Mouse (Mus musculus) limb, embryonic 12.5 days (tissue): ENCODE measurements around the gene Ciapin1. TPM values are rescaled to one million over a fixed set of nuclear protein-coding genes. Genes with fewer than 3 reads are reported as not detected.

ENCODE experiments used
- ATAC-seq: fragments of 200-750 bp; cut with Nextera tagmentation; 2 replicates; pipeline ENCODE4 v1.8.0; 2017; ENCODE audit warnings: low read depth, moderate TSS enrichment; ENCODE audit not compliant: insufficient number of reproducible peaks, insufficient read depth, low FRiP score, low TSS enrichment
- H3K27ac ChIP-seq: fragments of 300-500 bp; sonication (generic); 2 replicates; pipeline ENCODE4 v1.5.1; 2016; ENCODE audit warnings: mild to moderate bottlenecking, moderate library complexity
- H3K27me3 ChIP-seq: fragments of 300-500 bp; sonication (generic); 2 replicates; pipeline ENCODE4 v1.6.1; 2016; ENCODE audit warnings: mild to moderate bottlenecking, moderate library complexity
- H3K36me3 ChIP-seq: fragments of 300-500 bp; sonication (generic); 2 replicates; pipeline ENCODE4 v1.6.1; 2016; ENCODE audit warnings: mild to moderate bottlenecking, moderate library complexity
- H3K4me1 ChIP-seq: fragments of 300-500 bp; sonication (generic); replicated peaks from 2 replicates; pipeline ENCODE4 v1.6.1; 2016
- H3K4me2 ChIP-seq: fragments of 300-500 bp; sonication (generic); 2 replicates; pipeline ENCODE4 v1.6.1; 2016; ENCODE audit warnings: mild to moderate bottlenecking, moderate library complexity
- H3K4me3 ChIP-seq: fragments of 300-500 bp; sonication (generic); replicated peaks from 2 replicates; pipeline ENCODE4 v1.5.1; 2016; ENCODE audit warnings: mild to moderate bottlenecking
- H3K9ac ChIP-seq: fragments of 300-500 bp; sonication (generic); replicated peaks from 2 replicates; pipeline ENCODE4 v1.6.1; 2016; ENCODE audit warnings: mild to moderate bottlenecking, moderate library complexity
- H3K9me3 ChIP-seq: fragments of 300-500 bp; sonication (generic); 2 replicates; pipeline ENCODE4 v1.6.1; 2016; ENCODE audit warnings: mild to moderate bottlenecking, moderate library complexity
- WGBS: fragments of 180-500 bp; shearing (Covaris S2); methylation state at CpG from one replicate; pipeline ENCODE4 v1.1.7; 2016; 5-methylcytosine and 5-hydroxymethylcytosine counted together
- polyA plus RNA-seq: library from polyadenylated mRNA; unstranded; fragments of >200 nt; fragmentation: Nextera tagmentation; extraction: Ambion mirVana; gene quantifications from 2 replicates; pipeline ENCODE4 v1.2.1, GENCODE M21; 2016

Ciapin1 gene
- polyA plus RNA-seq, 1 experiment from 2014 or later: 156 TPM

DNA sequence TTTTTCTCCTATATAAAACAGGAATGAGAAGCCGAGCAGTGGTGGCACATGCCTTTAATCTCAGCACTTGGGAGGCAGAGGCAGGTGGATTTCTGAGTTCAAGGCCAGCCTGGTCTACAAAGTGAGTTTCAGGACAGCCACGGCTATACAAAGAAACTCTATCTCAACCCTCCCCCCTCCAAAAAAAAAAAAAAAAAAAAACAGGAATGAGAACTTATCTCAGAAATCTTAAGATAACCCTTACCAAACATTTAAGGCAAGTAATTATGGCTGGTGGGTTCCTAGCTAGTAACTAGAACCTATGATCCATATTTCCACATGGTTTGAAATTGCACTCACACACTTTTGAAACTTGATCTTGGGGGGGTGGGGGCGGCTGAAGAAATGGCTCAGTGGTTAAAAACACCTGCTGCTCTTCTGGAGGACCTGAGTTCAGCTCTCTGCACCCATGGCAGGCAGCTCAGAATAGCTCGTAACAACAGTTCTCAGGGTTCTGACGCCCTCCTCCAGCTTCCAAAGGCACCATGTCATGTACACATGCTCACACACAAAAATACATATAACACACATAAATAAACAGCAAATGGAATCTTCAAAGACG, 52.1 kb downstream of the Ciapin1 start:
- Histone ChIP-seq H3K27ac (no peak overlapping the region), H3K27me3 (0 out of 2 replicates have a peak, but pooled peaks cover 2% of the 10 kb centered on the region), H3K4me3 (no peak overlapping the region), H3K36me3 (no peaks in the 10 kb centered on the region), H3K4me1 (peaks cover 27% of the 10 kb centered on the region), H3K9ac (no peak overlapping the region), H3K9me3 (no peaks in the 10 kb centered on the region), H3K4me2 (no peak overlapping the region)
- WGBS: 67% methylated on average over 6 of the region's 6 CpGs
- ATAC-seq: no peak

- H3K36me3 ChIP-seq: no peaks in the 10 kb centered on the region
- no peak overlapping the region for H3K9ac ChIP-seq
- peaks cover 28% of the 10 kb centered on the region for H3K4me1 ChIP-seq
- ATAC-seq: no peak
- no peak overlapping the region for H3K27ac ChIP-seq
- no peaks in the 10 kb centered on the region for H3K9me3 ChIP-seq
- WGBS: 62% methylated on average over 12 of the region's 12 CpGs
- no peak overlapping the region for H3K4me3 ChIP-seq
- no peak overlapping the region for H3K4me2 ChIP-seq
- 0 out of 2 replicates have a peak, but pooled peaks cover 6% of the 10 kb centered on the region for H3K27me3 ChIP-seq
Observed at GRCm38 (mm10) chr8:94785247-94785985, 52.7 kb downstream of the Ciapin1 start.

GRCm38 (mm10) chr8:94783890-94784289, 54.3 kb downstream of the Ciapin1 start:
- no peak for ATAC-seq
- Histone ChIP-seq H3K4me2 (no peak overlapping the region), H3K36me3 (no peaks in the 10 kb centered on the region), H3K4me1 (peaks cover 28% of the 10 kb centered on the region), H3K9me3 (no peaks in the 10 kb centered on the region), H3K27me3 (0 out of 2 replicates have a peak, but pooled peaks cover 6% of the 10 kb centered on the region), H3K4me3 (no peak overlapping the region), H3K27ac (no peak overlapping the region), H3K9ac (no peak overlapping the region)
- 67% methylated on average over 4 of the region's 4 CpGs for WGBS

GRCm38 (mm10) chr8:94781838-94782235, 56.3 kb downstream of the Ciapin1 start:
- Histone ChIP-seq H3K9me3 (no peaks in the 10 kb centered on the region), H3K4me3 (no peak overlapping the region), H3K27ac (no peak overlapping the region), H3K36me3 (no peaks in the 10 kb centered on the region), H3K4me1 (peaks cover 28% of the 10 kb centered on the region), H3K27me3 (0 out of 2 replicates have a peak, but pooled peaks cover 6% of the 10 kb centered on the region), H3K9ac (no peak overlapping the region), H3K4me2 (peak overlapping the region; percentile 28)
- ATAC-seq: no peak
- 7% methylated on average over 11 of the region's 11 CpGs for WGBS

GRCm38 (mm10) chr8:94781155-94781837, 56.9 kb downstream of the Ciapin1 start:
- Histone ChIP-seq H3K36me3 (no peaks in the 10 kb centered on the region), H3K4me2 (peak overlapping the region; percentile 28), H3K4me3 (no peak overlapping the region), H3K4me1 (peaks cover 28% of the 10 kb centered on the region), H3K9me3 (no peaks in the 10 kb centered on the region), H3K9ac (no peak overlapping the region), H3K27ac (no peak overlapping the region), H3K27me3 (0 out of 2 replicates have a peak, but pooled peaks cover 6% of the 10 kb centered on the region)
- 57% methylated on average over 7 of the region's 7 CpGs for WGBS
- ATAC-seq: no peak

DNA sequence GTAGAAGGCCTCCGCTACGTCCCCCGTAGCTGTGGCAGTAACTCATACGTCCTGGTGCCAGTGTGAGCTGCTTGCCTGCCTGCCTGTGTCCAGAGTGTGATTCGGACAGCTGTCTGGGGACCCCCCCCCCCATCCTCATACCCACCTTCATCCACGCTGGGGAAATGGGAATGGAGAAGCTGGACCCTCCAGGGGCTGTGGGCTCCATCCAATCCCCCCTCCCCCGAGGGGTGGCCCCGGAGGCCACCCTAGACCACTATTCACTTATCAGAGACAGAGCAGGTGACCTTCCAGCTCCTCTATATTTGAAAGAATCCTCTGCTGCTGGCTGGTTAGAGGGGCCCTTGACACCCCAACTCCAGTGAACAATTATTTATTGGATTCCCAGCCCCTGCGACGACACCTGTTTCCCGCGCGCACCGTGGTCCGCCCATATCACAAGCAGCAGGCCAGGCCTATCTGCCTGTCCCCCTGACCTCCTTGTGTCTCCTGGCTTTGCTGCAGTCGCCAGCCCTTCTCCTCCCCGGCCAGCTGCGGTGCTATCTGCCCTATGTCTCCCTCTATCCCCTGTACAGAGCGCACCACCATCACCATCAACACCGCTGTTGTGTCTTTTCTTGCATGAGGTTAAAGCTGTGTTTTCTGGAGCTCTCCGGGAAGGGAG, 57.5 kb downstream of the Ciapin1 start:
- Histone ChIP-seq H3K27ac (no peak overlapping the region), H3K4me1 (peaks cover 26% of the 10 kb centered on the region), H3K4me2 (no peak overlapping the region), H3K36me3 (no peaks in the 10 kb centered on the region), H3K4me3 (no peak overlapping the region), H3K9ac (no peak overlapping the region), H3K27me3 (0 out of 2 replicates have a peak, but pooled peaks cover 6% of the 10 kb centered on the region), H3K9me3 (no peaks in the 10 kb centered on the region)
- no peak for ATAC-seq
- WGBS: 82% methylated on average over 21 of the region's 21 CpGs

- no peak for ATAC-seq
- Histone ChIP-seq H3K27me3 (peaks cover 13% of the 10 kb centered on the region; the same call in 1 of the 2 replicates), H3K4me3 (no peak overlapping the region), H3K4me1 (peaks cover 22% of the 10 kb centered on the region), H3K9me3 (no peaks in the 10 kb centered on the region), H3K27ac (no peak overlapping the region), H3K9ac (no peak overlapping the region), H3K4me2 (no peak overlapping the region), H3K36me3 (no peaks in the 10 kb centered on the region)
- 94% methylated on average over 16 of the region's 16 CpGs for WGBS
Observed at GRCm38 (mm10) chr8:94779534-94780294, 58.4 kb downstream of the Ciapin1 start.

DNA sequence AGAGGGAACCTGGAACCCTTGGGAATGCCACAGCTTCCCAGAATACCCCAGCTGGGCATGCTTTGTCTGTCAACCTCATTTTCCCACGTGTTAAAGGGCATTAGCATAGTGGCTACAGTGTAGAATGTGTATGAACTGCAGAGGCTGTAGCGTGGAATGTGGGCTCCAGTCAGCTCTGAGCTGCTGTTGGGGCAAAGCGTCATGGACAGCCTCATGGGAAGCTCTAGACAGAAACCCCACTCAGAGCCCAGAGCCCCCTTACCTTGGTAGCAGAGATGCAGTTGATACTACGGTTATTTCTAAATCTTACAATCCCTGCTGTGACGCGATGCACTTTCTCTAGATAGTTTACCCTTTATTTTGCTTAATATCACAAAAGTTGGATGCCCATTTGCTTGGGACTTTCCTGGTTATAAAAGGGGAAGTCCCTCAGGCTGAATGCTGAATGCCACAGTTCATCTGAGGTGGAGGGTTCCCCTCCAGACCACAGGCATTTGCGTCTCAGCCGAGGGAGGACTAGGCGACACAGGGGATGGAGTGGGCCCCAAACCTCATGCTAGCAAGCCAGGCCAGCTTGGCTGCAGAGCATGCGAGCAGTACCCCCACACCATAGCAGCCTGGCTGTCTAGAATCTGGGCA, 59.1 kb downstream of the Ciapin1 start:
- H3K4me1 ChIP-seq: peaks cover 25% of the 10 kb centered on the region
- H3K4me2 ChIP-seq: no peak overlapping the region
- no peaks in the 10 kb centered on the region for H3K36me3 ChIP-seq
- H3K4me3 ChIP-seq: no peak overlapping the region
- H3K9ac ChIP-seq: no peak overlapping the region
- WGBS: 75% methylated on average over 10 of the region's 10 CpGs
- peaks cover 16% of the 10 kb centered on the region for H3K27me3 ChIP-seq
- H3K9me3 ChIP-seq: no peaks in the 10 kb centered on the region
- ATAC-seq: no peak
- peak overlapping the region; percentile 0; the same call in 1 of the 2 replicates for H3K27ac ChIP-seq

- ATAC-seq: no peak
- no peak overlapping the region for H3K4me3 ChIP-seq
- no peak overlapping the region for H3K9ac ChIP-seq
Observed at GRCm38 (mm10) chr8:94778473-94778872, 59.7 kb downstream of the Ciapin1 start.

GRCm38 (mm10) chr8:94778036-94778435, 60.1 kb downstream of the Ciapin1 start:
- peaks cover 26% of the 10 kb centered on the region for H3K27me3 ChIP-seq
- 0 out of 2 replicates have a peak overlapping the region, but pooled peaks have one; percentile 18 for H3K27ac ChIP-seq
- no peak for ATAC-seq
- no peaks in the 10 kb centered on the region for H3K9me3 ChIP-seq
- whole genome bisulfite sequencing: 78% methylated on average over 10 of the region's 10 CpGs
- no peaks in the 10 kb centered on the region for H3K36me3 ChIP-seq
- H3K9ac ChIP-seq: no peak overlapping the region
- H3K4me2 ChIP-seq: no peak overlapping the region
- no peak overlapping the region for H3K4me3 ChIP-seq
- H3K4me1 ChIP-seq: peaks cover 35% of the 10 kb centered on the region

More at GRCm38 (mm10) chr8:94778473-94778872, 59.7 kb downstream of the Ciapin1 start:
- Histone ChIP-seq H3K4me2 (no peak overlapping the region), H3K4me1 (peaks cover 31% of the 10 kb centered on the region), H3K27me3 (peaks cover 21% of the 10 kb centered on the region), H3K36me3 (no peaks in the 10 kb centered on the region), H3K27ac (peak overlapping the region; percentile 18; the same call in 1 of the 2 replicates), H3K9me3 (no peaks in the 10 kb centered on the region)
- WGBS: 39% methylated on average over 5 of the region's 5 CpGs
